Mouse (Mus musculus): ENCODE measurements around the gene Apba1.

Gene Apba1

DNA sequence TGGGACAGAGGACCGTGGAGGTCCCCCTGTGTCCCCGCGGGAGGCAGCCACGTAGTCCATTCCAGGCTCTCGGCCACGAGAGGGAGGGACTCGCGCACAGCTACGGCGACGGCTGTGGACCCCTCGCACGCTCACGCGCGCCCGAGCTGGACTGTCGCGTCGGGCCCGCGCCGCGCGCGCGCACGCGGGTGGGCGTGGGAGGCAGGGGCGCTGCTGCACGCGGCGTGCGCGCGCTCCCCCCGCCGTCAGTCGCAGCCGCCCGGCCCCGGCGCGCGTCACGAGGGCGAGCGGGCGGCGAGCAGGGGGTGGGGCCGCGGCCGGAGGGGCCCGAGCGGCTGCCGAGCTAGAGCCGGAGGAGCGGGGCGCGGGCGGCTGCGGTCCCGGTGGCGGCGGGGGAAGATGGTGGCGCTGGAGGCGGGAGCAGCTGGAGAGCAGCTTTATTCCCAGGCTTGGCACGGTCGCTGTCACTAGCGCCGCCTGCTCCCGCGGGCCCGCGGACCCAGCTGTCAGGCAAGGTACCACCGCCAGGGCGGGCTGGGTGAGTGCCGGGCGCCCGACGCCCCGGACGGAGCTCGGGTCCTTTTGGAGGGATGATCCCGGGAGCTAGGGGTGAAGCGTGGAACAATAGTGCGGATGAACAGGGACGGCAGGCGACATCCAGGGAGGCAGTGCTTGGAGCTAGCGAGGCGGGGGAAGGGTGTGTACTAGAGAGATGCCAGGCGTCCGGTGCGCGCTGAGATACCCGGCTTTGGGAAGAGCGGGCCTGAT lies at the start of gene Apba1:
Gene Apba1 (plus strand): TSS at position 334 of the 768 bp plus-strand sequence.
- no peak for DNase-seq (ENCODE audit: low spot score)

- DNase-seq (ENCODE audit: low spot score) = no peak
Observed at GRCm38 (mm10) chr19:23746506-23746905, 12.2 kb upstream of the Apba1 start.

GRCm38 (mm10) chr19:23757011-23757410 lies 1.7 kb upstream of the Apba1 start:
- no peak for DNase-seq (ENCODE audit: low spot score)

DNA sequence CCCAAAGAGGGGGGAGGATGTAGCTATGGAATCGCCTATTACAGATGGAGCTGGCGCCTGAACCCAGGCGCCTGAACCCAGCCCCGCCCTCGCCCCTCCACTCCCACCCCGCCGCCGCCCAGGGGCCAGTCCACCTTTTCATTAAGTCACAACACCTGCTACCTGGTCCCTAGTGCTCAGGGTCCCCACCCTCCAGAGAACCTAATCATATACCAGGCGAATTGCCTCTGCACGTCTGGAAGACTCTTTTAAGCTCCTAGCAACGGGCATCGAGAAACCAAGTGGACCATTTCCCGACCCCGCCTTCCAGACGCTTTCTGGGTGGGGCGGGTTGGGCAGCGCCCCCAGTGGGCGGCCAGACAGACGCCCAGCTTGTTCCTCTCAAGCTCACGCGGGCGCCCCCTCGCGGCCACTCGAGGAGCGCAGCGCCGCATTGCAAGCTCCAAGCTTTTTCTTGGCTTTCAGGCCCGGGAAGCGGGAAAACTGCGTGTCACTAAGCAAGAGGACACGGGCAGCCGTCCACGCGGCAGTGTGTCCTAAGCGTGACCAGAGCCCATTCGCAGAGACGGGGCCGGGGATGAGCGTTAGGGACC lies 630 bp upstream of the Apba1 start:
- DNase-seq (ENCODE audit: low spot score) = peak; percentile 73

DNA sequence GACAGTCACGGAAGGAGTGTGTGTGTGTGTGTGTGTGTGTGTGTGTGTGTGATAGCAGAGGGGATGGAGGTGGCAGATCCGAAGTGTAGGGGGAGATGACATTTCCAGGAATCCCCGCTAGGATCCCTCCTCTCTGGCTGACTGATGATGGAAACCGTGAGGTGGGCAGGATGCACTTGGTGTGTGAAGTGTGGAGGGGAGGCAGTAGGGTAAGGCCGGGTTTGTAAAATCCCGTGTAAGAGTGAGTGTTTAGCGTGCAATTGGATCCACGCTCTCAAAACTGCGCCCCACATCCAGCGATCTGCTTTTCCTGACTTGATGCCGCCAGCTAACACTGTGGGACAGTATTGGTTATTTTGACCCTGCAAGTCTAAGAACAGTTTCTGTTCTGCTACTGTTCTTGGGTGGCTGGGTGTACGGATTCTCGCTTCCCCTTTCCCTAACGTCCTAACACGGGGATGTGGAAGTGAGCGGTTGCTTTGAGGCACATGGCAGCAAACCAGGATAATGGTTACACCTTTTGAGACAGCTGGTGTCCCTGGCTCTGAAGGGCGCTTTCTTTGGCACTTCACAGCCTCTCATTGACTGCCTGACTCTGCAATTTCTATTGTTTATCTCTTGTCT lies 747 bp downstream of the Apba1 start:
- no peak for DNase-seq (ENCODE audit: low spot score)

DNA sequence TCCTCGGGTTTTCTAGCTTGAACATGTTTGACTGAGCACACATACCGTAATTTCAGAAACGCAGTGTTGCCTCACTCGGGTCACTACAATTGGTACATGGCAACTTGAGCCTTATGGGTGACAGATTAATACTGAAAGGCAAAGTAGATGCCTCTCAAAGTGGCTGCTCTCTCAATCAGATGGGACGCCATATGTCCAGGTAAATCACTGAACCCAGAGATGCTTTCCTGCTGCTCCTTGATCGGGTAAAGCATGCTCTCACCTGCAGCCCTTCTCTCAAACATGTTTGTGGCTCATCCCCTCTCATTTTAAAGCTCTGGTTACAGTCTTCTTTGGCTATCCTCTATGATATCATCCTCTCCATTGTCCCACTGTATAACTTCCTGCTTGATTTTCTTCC lies 4.7 kb downstream of the Apba1 start:
- DNase-seq (ENCODE audit: low spot score) = no peak

DNA sequence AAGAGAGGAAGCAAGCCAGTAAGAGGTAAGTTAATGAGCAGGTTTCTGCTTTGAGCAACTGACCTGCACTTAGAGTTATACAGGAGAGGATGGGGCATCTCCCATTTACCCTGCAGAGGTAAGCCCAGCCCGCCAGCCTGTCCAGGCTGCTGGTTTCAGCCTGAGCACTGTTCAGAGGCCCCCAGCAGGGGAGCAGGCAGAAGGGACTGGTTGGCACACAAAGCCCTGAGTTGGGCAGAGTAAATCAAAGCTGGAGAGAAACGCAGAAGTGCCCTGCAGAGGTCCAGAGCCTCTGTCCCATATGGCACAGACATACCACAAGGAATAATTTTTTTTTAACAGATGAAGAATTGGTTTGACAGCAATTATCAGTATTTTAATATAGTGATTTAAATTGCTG lies 5.4 kb downstream of the Apba1 start:
- no peak for DNase-seq (ENCODE audit: low spot score)

DNA sequence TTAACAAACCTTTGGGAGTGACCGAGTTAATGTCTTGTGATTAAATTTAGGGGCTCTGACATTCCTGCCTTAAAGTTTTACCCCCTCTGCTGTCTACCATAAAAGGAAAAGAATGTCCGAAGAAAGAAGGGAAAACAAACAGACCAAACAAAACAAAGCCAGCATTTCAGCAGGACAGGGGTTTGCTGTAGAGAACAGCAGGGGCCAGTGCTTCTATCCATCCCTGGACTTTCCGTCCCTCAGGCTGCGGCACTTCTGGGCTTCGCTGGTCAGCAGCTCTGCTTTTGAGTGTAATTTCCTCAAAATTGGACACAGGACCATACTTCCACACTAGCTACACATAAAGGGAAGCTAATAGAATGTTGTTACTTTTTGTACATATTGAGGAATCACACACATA lies 10.2 kb downstream of the Apba1 start:
- DNase-seq (ENCODE audit: low spot score) = no peak

DNA sequence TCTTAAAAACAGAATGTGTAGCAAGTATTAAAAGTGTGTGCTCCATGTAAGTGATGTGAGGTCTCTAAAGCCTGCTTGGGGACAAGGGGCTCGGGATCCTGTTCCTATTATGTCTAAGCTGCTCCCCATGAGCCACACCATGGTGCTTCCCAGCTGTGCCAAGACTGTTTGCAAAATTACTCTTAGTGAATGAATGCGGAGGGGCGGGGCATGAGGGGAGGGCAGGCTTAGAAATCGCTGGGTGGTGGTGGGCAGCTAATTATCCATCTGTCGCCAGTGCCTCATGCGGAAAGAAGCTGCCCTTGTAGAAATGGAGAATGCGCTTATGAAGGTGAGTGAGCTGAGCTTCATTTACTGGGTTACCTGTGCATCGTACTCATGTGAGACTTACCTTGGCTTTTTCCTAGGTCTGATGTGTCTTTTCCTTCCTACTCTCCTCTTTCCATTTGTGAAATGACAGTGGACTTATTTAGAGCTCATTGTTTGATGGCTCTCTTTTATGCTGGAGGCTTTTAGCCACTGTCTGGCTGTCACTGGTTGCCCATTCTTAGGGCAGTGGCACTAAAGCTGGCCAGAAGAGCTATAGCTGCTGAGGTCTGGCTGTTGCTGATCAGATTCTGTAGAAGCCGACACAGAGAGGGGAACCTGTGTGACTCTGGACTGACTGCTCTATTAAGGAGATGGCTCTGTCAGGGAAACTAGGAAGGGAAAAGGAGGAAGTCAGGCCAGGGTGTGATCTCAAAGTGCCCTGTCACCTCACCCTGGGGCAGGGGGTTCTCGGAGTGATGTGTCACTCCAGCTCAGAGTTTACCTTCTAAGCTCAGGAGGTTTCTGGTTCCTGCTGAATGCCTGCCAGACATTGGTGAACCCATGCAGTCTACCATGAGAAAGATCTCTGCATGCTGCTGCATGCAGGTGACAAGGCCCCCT lies 12.1 kb downstream of the Apba1 start:
- DNase-seq (ENCODE audit: low spot score) = no peak

DNA sequence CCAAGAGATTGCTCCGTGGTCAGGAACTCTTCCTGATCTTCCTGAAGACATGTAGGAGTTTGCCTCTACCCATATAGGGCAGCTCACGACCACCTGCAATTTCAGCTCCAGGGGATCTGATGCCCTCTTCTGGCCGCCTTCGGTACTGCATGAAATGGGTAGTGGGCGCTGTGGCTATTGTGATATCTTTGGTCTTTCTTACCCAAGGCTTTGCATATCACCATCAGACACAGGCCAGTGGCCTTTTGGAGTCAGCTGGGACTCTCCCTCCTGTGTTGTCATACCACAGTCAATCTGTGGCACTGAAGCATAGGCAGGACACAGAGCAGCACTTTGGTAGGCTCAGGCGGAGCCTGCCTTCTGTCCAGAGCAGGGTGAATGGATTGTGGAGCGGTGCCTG lies 13.3 kb downstream of the Apba1 start:
- DNase-seq (ENCODE audit: low spot score) = no peak

GRCm38 (mm10) chr19:23775356-23775755 lies 16.7 kb downstream of the Apba1 start:
- DNase-seq (ENCODE audit: low spot score) = no peak

DNA sequence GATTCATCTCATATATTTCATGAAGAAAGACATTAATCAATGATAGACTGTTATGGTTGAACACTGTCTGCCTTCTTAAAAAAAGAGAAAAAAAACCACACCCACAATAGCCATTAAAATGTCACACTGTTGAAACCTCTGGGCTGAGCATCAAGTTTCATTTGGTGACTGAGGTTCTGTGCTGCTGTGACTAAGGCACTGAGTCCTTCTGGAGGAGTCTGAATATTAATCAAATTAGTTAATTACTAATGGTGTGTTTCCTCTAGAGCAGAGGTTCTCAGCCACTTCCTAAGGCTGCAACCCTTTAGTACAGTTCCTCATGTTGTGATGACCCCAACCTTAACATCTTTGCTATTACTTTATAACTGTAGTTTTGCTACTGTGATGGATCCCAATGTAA lies 20.4 kb downstream of the Apba1 start:
- DNase-seq (ENCODE audit: low spot score) = no peak

GRCm38 (mm10) chr19:23780105-23780504 lies 21.4 kb downstream of the Apba1 start:
- DNase-seq (ENCODE audit: low spot score) = no peak

DNA sequence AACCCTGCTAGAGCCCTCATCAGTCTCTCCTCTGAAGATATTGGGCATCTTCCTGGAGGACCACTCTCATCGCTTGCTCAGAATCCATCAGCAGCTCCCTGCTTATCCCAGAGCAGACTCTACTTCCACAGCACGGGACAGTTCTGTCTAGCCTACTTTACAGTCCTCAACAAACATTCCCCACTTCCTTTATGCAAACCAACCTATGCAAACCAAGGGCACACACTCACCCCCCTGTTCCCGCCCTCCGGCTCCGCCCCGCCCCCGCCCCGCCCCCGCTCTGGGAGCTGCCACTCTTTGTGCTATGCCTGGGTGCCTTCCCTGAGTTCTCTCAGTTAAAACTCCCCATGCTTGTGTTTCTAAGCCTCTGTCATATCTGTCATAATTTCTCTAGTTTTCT lies 23.3 kb downstream of the Apba1 start:
- no peak for DNase-seq (ENCODE audit: low spot score)

DNA sequence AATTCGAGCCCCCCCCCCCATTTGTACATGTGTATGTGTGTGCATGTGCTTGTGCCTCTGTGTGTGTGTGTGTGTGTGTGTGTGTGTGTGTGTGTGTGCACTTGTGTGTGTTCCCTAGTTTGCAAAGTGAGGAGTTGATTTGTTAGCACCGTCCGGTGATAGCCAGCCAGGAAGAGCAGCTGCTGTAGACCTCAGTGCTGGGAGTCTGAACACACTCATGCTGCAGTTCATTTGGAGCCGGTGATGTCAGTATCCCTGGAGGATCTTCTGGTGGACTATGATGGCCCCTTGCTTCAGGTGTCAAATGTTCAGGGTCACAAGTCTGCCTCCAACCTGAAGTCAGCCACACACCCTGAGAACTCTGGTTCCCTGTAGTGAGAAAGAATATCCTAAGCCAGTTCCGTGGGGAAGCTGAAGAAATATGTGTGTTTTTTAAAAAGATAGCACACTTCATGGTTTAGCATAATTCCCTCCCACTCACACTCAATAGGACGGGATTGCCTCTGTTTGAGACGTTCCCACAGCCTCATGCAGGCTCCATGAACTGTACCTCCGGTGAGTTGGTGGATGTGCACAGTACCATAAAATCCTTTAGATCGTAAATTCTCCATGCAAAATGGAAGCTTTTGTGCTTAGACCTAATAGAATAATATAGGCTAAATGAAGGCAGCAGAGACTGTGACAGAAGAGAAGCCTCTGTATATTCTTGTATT lies 29.9 kb downstream of the Apba1 start:
- no peak for DNase-seq (ENCODE audit: low spot score)

DNA sequence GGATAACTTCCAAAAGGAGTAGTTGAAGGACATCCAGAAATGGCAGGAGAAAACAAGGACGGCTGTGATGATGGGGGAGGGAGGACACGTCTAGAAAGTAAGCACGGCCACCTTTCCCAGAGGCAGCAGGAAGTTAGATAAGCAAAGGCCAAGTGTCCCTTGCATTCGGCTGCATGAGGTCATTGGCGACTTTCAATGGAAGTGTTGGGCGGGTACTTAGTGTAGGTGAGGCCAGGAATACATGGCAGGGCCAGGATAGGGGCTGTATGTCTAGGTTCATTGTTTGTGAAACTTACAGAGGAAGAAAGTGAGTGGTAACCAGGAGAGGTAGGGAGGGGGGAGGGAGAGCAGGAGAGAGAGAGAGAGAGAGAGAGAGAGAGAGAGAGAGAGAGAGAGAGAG lies 33.0 kb downstream of the Apba1 start:
- no peak for DNase-seq (ENCODE audit: low spot score)

DNA sequence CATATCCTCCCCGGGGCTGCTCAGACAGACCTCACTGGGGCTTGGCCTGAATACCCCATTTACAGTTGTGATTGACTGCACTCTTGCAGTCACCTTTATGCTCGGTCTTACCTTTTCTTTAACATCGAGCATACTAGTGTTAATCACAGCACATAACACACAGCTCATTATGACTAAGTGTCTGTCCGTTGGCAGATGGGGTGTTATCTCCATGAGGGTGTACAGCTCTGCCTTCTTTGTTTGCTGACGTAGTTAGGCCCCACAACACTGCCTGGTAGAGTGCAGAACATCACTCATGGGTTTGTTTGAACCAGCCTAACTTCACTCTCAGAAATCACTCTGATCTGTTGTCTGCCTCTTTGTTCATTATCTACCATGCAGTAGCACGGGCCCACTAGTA lies 33.9 kb downstream of the Apba1 start:
- no peak for DNase-seq (ENCODE audit: low spot score)

- no peak for DNase-seq (ENCODE audit: low spot score)
Observed at GRCm38 (mm10) chr19:23794491-23794890, 35.8 kb downstream of the Apba1 start.

- DNase-seq (ENCODE audit: low spot score) = no peak
Observed at GRCm38 (mm10) chr19:23795156-23795555, 36.5 kb downstream of the Apba1 start.

DNA sequence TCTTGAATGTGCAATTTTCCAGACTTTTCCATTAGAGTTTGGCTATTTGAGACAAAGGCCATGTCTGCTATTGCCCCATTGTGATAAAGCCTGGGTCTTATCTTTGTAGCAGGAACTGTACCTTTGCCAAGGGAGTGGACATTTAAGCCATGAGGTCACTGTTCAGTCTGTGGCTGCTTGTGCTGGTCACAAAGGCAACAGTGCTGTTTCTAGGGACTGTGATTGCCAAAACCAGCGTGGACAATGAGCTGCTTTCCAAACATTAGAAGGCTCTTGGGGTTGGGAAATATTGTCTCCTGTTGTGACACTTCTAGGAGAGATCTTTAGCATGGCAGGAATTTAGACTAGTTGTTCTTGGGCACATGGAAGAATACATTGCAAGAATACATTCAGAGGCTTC lies 42.5 kb downstream of the Apba1 start:
- DNase-seq (ENCODE audit: low spot score) = no peak

- no peak for DNase-seq (ENCODE audit: low spot score)
Observed at GRCm38 (mm10) chr19:23803221-23803870, 44.7 kb downstream of the Apba1 start.
